ENCODE assay signal across 21 mouse cellular contexts in the genomic region with DNA sequence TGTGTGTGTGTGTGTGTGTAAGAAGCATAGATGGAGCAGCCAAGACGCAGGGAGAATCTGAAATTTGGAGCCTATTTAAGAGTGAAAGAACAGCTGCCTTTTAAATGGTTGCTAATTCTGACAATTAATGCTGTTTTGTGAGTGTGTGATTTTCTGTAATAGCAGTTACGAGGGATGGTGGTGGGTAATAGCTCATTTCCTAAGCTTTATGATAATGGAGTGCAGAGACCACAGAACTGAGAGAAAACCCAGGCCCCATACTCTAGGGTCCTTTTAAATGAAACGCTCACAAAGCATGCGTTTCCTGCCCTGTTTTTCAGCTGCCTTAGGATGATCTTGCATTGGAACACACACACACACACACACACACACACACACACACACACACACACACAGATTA.
DNase-seq lines count a peak whose midpoint lies in the region; ATAC-seq and TF ChIP-seq lines count a peak whose summit lies in the region.
"Had no signal": no experiment of that assay in that cellular context is flagged by ENCODE, and none has a peak within 500 bp of the region (broad histone marks: within the 10 kb centered on the region; RNA-seq: fewer than 3 reads in every experiment).

No protein-coding gene starts in this region.

- no peak overlapping the region for H3K9ac ChIP-seq in hindbrain, embryonic 12.5 days
- H3K9ac ChIP-seq in midbrain, embryonic 15.5 days, result no peak overlapping the region
- H3K9ac ChIP-seq: embryonic facial prominence, embryonic 15.5 days; heart, embryonic 12.5 days; limb, embryonic 12.5 days; liver, embryonic 13.5 days; lung, embryonic 14.5 days had no signal

- 36% methylated on average over 4 of the region's 4 CpGs for WGBS in hindbrain, embryonic 12.5 days
- 22% methylated on average over 4 of the region's 4 CpGs for WGBS in midbrain, embryonic 15.5 days

- no peaks in the 10 kb centered on the region for H3K36me3 ChIP-seq in hindbrain, embryonic 12.5 days
- H3K36me3 ChIP-seq in midbrain, embryonic 15.5 days (replicated peaks), result no peaks in the 10 kb centered on the region
- H3K36me3 ChIP-seq: embryonic facial prominence, embryonic 15.5 days; heart, embryonic 12.5 days; limb, embryonic 12.5 days; liver, embryonic 13.5 days had no signal

- H3K27me3 ChIP-seq in hindbrain, embryonic 12.5 days, result no peaks in the 10 kb centered on the region
- H3K27me3 ChIP-seq in midbrain, embryonic 15.5 days (replicated peaks), result no peaks in the 10 kb centered on the region
- H3K27me3 ChIP-seq: embryonic facial prominence, embryonic 15.5 days; heart, embryonic 12.5 days; limb, embryonic 12.5 days; liver, embryonic 13.5 days had no signal

- H3K4me1 ChIP-seq in hindbrain, embryonic 12.5 days, result peaks cover 10% of the 10 kb centered on the region
- H3K4me1 ChIP-seq in midbrain, embryonic 15.5 days, result peaks cover 13% of the 10 kb centered on the region
- H3K4me1 ChIP-seq: embryonic facial prominence, embryonic 15.5 days; heart, embryonic 12.5 days; limb, embryonic 12.5 days; liver, embryonic 13.5 days had no signal

- intact Hi-C loops in gastrocnemius, postnatal 14 days (cut with DNase I; ENCODE audit: low total_unique reads), result no loop called here

- no peaks in the 10 kb centered on the region for H3K9me3 ChIP-seq in hindbrain, embryonic 12.5 days (replicated peaks)
- no peaks in the 10 kb centered on the region for H3K9me3 ChIP-seq in midbrain, embryonic 15.5 days
- H3K9me3 ChIP-seq: embryonic facial prominence, embryonic 15.5 days; heart, embryonic 12.5 days; limb, embryonic 12.5 days; liver, embryonic 13.5 days had no signal

- peak; percentile 93 for DNase-seq in brain, embryonic 14.5 days (ENCODE audit: low read depth)
- DNase-seq in brain, embryonic 18.5 days (ENCODE audit: low read depth, low spot score), result peak; percentile 60
- DNase-seq in ovary, adult 18-20 months (ENCODE audit: low spot score), result no peak
- DNase-seq in gastrocnemius, postnatal 14 days, result no peak
- DNase-seq in urinary bladder, postnatal 25 days (ENCODE audit: low spot score), result no peak
- DNase-seq in natural killer cell, adult 2 months (ENCODE audit: low spot score in 2 of 2), result no peak
- DNase-seq: adrenal gland, adult 2 months; gastrocnemius, adult 2 months; heart, adult 11 months; heart, postnatal 14 days; kidney, adult 8-10 months; liver, embryonic 13.5 days; lung, postnatal 36 days; right cerebral cortex, postnatal 25 days; thymus, adult 2 months had no signal

- H3K27ac ChIP-seq in hindbrain, embryonic 12.5 days, result peak overlapping the region; percentile 55
- peak overlapping the region; percentile 63 for H3K27ac ChIP-seq in midbrain, embryonic 15.5 days
- H3K27ac ChIP-seq: embryonic facial prominence, embryonic 15.5 days; gastrocnemius, adult 2 months; limb, embryonic 12.5 days; liver, embryonic 13.5 days had no signal

- 0 out of 2 replicates have a peak, but pooled peaks have one; percentile 36 for ATAC-seq in hindbrain, embryonic 12.5 days (ENCODE audit: low FRiP score)
- ATAC-seq in midbrain, embryonic 15.5 days (replicated peaks), result peak; percentile 65

- no peak for TF ChIP-seq CTCF in brain, embryonic 14.5 days (IDR thresholded peaks at IDR 0.05; ENCODE audit: borderline replicate concordance, extremely low read depth, insufficient read depth, insufficient read length)

- TF ChIP-seq POLR2A in brain, embryonic 14.5 days (IDR thresholded peaks at IDR 0.05; ENCODE audit: borderline replicate concordance, extremely low read depth, insufficient read depth, insufficient read length, poor library complexity, severe bottlenecking), result no peak

- H3K4me2 ChIP-seq in hindbrain, embryonic 12.5 days (replicated peaks), result no peak overlapping the region
- no peak overlapping the region for H3K4me2 ChIP-seq in midbrain, embryonic 15.5 days
- H3K4me2 ChIP-seq: embryonic facial prominence, embryonic 15.5 days; heart, embryonic 12.5 days; limb, embryonic 12.5 days; liver, embryonic 13.5 days; lung, embryonic 14.5 days had no signal

- H3K4me3 ChIP-seq in hindbrain, embryonic 12.5 days, result no peak overlapping the region
- no peak overlapping the region for H3K4me3 ChIP-seq in midbrain, embryonic 15.5 days
- H3K4me3 ChIP-seq: embryonic facial prominence, embryonic 15.5 days; gastrocnemius, adult 2 months; heart, embryonic 12.5 days; limb, embryonic 12.5 days; liver, embryonic 13.5 days had no signal

Comparison
In these comparisons a context has a peak if more than half of its experiments do, and no peak if none do; other contexts are left out.
1. DNase-seq: peak in brain, embryonic 14.5 days (single experiment) and brain, embryonic 18.5 days (single experiment); none in ovary, adult 18-20 months (single experiment), gastrocnemius, postnatal 14 days (single experiment), urinary bladder, postnatal 25 days (single experiment) and natural killer cell, adult 2 months (0 of 2).